Mouse (Mus musculus) fat pad, adult 2 months (tissue): Measurements from ENCODE around the gene Gipc3.

ENCODE experiments used
- DNase-seq: peaks from one replicate; pipeline ENCODE4 v3.0.0-alpha.2; 2011; ENCODE audit warnings: low read depth, low spot score; ENCODE audit errors: extremely low read depth

The Gipc3 gene

DNA sequence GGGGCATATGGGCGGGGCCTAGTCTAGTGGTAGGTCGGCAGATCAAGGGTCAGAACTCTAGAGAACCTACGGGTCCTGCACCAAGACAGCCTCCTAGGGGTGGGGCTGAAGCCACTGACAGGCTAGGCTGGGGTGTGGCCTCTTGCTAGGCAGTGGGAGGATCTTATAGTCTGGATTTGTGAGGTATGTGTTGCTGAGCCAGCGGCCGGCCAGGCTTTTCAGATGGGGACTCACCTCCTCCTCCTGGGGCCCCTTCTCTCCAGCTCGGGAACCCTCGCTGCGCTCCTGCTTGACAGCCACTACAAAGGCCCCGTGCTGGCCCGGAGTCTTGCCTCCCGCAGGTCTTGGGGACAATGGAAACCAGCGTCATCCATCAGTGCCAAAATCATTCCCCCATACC is 6.1 kb upstream of the Gipc3 start:
- DNase-seq: no peak

DNA sequence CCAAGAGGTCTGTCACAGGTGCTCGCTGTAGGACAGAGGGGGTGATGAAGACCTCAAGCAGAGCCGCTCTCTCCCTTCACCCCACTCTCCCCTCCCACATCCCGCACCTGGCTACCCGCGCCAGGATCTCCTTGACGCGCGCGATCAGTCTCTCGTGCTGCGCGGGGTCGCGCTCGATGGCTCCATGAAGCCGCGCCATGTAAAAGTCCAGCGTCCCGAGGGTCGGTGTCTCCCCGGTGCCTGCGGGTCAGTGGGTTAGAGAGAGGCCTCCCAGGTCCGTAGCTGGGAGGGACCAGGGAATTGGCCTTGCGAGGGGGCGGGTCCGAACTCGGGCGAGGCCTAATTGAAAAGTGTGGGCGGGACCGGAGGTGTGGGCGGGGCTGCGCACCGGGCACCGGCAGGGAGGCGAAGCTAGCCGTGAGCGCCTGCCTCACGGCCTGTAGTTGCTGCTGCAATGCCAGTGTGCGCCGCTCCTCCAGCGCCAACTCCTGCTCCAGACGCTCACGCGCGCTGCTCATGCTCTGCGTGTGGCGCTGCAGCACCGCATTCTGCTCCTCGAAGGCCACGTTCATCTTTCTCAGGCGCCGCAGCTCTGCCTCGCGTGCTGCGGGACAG is 3.5 kb upstream of the Gipc3 start:
- DNase-seq: no peak

DNA sequence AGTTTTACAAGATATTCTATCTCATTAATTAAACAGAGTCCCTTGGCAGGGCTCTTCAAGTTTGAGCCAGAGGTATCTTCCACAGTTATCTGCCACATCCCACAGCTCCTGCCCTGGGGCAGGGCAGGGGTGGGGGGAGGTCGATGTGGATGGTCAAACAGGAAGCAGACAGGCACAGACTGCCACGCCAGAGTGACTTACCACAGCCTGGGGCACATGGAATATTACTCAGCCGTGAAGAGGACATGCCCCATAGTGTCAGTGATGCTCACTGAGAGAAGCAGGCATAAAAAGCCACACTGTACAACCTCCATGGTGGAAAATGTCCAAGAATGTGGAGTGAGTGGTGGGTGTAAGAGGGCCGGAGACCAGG is 2.1 kb upstream of the Gipc3 start:
- no peak for DNase-seq

DNA sequence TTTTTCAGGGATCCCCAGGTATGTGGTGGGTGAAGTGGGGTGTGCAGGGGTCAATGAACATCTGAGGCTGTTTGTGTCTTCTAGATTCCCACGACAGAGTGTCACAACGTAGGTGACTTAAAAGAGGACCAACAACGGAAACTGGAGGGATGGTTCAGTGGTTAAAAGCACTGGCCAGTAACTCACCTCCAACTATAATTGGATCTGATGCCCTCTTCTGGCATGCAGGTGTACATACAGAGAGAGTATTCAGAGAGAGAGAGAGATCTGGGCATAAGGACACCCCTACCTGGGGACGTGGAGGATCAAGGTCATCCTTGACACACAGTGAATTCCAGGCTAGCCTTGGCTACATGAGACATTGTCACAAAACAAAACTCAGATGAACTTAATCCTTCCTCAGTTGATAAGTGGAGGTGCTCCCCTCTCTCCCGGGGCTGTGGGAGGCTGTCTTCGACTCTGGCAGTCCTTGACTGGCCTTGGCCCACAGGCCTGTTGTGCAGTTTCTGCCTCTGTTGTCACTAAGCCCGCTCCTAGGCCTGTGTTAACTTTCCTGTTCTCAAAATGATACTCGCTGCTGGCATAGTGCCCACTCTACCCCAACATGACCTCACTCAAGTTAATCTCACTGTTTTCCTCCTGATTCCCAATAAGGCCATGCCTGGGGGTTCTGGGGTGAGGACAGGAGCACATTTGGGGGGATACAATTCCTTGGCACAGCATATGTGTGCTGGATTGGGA is 1.5 kb upstream of the Gipc3 start:
- no peak for DNase-seq

DNA sequence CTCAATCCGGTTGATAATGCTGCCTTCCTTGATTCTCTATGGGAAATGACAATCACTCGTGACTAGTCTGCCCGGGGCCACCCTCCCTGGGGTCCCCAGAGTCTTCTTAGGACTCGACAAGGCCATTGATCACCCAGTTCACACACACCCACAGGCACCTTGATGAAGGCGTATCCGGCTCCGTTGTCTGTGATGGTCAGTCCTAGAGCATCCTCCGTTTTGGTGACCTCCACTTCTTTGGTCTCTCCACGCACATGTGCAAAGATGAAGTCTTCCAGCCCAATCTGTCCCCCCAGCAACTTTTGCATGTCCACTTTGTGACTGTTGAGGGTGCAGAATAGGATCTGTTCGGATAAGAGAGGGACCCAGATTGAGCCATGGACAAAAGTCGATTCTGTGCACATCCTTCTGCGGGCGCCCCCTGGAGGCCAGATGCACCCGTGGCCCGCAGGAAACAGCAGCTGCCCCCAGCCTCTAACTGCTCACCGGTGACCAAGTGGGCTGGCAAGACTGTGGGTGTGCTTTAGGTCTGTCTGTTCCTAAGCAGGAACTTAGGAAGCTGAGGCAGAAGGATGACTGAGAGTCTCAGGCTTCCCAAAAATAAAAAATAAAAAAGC is 1.6 kb downstream of the Gipc3 start:
- DNase-seq: no peak

DNA sequence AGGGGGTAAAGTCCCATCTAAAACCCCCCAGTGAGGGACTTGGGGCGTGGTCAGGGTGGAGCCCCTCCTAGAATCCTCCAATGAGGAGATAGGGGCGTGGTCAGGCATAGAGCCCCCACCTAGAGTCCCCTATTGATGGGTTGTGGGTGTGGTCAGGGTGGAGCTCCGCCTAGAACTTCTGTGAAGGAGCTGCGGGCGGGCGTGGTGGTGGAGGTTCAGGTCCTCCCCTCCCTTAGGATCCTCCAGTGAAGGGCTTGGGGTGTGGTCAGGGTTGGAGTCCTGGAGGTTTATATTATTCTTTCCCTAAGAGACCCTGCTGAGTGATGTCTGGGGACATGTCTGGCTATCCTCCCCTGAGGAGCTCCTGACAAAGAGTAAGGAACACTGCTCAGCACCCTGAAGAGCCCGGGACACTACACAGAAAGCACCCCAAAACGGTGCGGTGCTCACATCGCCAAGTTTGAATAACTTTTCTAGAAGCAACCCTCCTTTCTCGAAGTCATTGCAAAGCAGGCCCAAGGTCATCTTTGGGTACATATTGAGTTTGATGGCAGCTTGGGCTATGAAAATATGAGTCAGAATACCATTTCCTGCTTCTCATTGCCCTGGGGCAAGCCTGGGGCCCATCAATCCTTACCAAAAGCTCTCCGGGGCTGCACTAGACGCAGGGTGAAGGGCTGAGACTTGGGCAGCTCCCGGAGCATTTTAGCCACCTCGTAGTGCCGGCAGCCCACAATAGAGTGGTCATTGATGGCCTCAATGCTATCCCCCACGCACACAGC is 2.3 kb downstream of the Gipc3 start:
- DNase-seq: no peak

DNA sequence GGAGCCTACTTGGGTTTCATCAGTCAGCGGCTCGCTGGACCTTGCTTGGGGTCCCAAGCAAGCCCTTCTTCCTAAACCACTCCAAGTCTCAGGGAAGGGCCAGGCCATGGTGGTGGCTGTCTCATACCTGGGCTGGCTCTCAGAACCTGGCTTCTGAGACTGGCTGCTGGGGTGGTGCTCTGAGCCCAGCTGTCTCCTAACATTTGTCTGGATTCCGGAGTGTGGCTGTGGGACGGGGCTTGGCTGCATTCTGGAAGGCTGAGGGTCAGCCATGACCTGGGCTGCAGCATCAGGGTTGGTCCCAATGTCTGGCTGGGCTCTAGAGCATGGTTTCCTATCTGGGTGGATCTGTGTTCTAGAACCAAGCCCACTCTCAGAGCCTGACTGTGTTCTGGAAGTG is 6.5 kb downstream of the Gipc3 start:
- DNase-seq: no peak

DNA sequence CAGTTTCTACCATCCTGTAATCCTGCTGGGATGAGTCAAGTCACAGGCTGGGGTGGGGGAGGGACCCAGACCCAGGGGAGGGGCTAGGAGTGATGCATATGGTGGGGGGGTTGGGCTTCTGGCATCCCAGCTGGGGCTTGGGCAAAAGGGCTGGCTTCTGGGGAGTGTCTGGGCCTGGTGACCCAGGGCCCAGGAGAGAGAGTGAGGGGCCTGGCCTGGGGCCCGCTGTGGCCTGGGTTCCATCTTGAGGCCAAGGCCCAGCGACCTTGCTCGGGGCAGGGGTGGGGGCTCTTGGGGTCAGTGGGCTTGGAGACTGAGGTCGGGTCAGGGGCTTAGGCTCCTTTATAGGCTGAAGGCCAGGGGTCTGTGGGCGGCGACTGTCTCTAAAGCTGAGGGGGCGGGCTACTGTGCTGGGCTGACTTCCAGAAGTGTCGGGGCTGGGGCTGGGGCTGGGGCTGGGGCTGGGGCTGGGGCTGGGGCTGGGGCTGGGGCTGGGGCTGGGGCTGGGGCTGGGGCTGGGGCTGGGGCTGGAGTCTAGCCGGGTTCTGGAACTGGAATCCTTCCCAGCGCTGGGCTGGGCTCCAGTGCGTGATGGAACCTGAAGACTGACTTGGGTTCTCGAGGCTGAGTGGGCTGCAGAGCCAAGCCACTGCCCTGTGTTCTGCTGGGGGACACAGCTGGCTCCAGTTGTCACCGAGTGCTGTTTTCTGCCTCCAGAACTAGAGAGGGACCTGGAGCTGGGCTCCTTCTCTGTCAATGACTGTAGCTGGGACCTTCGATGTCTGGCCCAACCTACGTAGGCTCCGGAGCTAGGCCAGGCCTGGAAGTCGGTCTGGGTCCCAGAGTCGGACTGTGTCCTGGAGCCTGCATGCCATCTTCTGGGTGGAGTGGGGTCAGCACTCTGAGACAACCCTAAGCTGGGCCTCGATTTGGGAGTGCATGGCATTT is 7.4 kb downstream of the Gipc3 start:
- no peak for DNase-seq

DNA sequence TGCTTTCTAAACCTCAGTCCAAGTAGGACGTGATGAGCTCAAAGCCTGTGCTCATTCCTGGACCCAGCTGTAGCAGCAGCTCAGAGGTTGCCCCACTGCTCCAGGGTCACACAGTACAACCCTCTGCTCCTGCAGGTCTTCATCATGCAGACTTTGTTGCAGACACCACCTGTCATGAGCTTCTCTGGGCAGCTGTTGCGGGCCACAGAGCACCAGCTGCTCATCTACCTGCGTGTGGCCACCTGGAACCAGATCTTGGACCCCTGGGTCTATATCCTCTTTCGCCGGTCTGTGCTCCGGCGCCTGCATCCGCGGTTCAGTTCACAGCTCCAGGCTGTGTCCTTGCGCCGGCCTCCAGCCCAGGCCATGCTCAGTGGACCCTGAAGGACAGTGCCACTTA is 8.7 kb downstream of the Gipc3 start:
- DNase-seq: no peak

DNA sequence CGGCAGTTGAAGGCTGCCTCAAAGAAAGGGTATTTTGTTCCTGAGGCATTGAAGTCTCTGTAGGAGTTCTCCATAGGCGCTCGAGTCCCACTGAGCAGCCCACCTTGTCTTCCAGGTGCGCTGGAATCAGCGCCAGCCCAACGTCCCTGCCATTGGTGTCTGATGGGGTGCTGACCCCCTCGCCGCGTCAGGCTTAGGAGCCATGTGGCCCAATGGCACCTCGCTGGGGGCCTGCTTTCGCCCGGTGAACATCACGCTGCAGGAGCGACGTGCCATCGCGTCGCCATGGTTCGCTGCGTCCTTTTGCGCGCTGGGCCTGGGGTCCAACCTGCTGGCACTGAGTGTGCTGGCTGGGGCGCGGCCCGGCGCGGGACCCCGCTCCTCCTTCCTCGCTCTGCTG is 10.8 kb downstream of the Gipc3 start:
- no peak for DNase-seq

DNA sequence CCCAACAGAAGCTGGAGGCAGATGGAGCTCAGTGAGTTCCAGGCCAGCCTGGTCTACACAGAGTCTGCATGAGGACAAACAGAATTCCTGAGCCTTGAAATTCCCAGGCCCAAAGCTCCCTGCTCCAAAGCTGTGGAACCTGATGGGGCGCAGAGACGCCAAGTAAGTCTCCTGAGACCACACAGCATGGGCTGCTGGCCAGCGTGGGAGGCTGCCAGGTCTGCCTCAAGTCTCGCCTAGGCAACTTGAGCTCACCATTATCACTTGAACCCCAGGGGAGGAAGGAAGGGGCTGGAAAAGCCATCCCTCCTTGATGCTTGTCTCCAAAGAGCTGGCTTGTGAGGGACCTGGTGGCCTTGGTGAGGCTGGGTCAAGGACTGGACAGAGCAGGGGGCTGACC is 13.1 kb downstream of the Gipc3 start:
- DNase-seq: no peak

DNA sequence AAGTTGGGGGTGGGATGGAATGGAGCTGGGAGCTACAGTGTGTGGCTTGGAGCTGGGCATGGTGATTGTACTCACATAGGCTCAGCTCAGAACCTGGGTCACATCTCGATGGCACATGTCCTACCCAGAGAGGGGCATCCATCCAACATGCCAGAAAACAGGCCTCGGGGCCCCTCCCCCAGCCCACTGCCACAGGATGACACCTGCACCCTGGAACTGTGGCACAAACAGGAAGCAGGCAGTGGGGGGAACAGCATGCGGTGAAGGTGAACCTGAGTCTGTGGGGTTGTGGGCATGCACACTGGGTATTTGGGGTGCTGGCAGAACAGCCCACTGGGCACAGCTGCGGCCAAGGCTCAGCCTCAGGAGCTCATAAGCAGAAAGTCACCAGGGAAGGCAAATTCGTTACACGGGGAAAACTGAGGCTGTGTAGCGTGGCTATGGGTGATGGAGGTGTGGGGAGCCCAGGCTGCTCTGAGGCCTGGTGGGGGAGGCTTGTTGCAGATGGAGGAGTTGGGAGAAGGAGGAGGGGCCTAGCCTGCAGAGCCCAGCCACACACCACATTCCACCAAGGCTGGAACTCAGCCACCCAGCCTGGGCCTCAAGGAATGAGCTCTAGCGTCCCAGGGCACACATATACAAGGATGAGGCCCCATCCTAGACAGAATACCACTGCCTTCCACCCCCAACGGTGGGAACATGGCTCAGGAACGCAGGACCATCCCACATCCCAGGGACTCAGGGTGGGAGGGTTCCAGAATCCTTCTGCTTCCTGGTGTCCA is 13.7 kb downstream of the Gipc3 start:
- no peak for DNase-seq

DNA sequence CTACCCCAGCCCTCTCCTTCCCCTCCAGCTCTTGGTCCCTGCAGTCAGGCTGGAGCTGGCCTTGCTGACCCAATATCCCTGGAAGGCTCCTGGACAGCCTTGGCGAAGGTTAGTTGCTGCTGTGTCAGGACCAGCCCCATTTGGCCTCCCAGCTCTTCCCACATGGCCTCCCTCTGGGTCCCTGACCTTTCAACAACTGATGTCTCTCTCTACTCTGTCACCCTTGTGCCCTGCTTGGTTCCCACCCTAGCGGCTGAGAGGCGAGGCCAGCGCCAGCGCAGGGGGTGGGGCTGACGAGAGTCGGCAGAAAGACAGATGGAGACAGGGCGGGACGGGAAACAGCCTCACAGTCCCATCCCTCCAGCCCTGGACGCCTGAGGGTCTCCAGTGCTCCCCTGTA is 14.7 kb downstream of the Gipc3 start, which contains the start of gene Tbxa2r:
Gene Tbxa2r (plus strand): TSS at position 346 of the 400 bp plus-strand sequence.
- DNase-seq: no peak

DNA sequence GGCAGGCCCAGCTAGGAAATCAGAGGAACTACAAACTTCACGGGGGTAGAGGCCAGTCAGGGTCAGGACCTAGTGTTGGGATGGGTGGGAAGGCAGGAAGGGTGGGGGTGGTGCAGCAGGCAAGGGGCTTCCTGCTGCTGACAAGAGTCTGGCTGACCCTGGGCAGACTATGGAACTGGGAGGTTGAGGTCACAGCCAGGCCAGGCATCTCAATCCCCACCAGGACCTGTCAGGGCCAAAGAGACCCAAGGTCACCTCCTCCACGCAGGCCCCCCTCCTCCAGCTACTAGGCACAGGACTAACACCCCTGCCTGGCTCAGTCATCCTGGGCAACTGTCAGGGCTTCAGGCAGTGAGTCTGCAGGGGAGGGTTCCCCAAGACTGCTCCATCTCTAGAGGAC is 15.1 kb downstream of the Gipc3 start:
- DNase-seq: no peak

DNA sequence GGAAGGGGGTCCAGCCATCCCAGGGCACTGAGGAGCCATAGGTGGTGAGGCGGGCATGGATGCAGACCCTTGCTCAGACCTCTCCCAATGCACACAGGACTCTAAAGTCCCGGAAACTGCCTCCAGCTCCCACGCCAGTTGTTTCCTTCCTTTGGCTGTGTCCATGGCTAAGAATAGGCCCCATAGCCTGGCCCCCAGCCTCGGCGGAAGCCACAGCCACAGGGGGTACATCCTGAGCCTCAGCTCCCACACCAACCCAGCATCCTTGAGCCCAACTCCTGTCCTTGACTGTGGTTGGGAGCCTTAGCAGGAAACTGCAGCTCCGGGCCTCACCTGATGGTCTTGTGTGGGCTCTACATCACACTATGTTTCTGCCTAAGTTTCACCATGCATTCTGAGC is 16.2 kb downstream of the Gipc3 start:
- DNase-seq: no peak

DNA sequence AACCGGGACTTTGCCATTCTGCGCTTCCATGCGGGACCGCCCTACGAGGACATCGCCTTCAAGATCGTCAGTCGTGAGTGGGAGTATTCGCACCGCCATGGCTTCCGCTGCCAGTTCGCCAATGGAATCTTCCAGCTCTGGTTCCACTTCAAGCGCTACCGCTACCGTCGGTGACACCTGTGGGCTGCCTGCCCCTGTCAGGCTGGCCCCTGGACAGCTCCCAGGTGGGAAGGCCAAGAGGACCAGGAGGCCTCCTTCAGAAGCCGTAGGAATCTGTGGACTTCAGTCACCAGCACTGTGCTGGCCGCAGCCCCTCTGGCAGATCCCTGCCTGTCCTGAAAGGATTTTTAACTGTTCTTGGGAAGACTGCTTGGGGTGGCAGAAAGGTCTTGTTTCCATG is 17.3 kb downstream of the Gipc3 start:
- DNase-seq: no peak

DNA sequence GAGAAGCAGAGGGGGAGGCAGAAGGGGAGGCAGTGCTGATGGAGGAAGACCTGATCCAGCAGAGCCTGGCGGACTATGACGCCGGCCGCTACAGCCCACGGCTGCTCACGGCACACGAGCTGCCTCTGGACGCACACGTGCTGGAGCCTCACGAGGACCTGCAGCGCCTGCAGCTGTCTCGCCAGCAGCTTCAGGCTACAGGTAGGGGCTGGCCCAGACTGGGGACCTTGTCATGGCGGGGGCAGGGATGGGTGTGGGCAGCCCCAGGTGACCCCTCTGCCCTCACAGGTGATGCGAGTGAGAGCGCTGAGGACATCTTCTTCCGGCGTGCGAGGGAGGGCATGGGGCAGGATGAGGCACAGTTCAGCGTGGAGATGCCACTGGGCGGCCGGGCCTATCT is 17.9 kb downstream of the Gipc3 start:
- DNase-seq: no peak

DNA sequence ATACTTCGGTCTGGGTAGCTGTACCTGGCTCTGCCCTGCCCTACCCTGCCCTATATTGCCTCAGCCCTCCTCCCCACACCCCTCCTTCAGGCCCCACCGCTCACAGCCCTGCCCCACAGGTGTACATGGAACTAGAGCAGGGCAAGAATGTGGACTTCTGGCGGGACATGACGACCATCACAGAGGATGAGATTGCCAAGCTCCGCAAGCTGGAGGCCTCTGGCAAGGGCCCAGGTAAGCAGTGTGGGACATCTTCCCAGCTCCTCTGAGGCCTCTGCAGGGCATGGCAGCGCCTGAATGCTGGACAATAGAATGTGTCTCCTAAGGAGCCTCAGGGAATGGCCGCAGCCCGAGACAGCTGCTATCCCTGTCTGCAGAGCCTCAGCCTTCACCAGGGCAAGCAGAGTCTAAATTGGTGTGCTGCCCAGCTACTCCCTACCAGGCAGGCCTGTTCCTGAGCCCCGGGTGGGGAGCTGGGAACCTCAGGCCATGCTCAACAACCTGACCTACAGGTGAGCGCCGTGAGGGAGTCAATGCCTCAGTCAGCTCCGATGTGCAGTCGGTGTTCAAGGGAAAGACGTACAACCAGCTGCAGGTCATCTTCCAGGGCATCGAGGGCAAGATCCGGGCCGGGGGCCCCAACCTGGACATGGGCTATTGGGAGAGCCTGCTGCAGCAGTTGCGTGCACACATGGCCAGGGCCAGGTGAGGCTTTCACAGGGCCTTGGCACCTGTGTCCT is 19.1 kb downstream of the Gipc3 start:
- DNase-seq: no peak

DNA sequence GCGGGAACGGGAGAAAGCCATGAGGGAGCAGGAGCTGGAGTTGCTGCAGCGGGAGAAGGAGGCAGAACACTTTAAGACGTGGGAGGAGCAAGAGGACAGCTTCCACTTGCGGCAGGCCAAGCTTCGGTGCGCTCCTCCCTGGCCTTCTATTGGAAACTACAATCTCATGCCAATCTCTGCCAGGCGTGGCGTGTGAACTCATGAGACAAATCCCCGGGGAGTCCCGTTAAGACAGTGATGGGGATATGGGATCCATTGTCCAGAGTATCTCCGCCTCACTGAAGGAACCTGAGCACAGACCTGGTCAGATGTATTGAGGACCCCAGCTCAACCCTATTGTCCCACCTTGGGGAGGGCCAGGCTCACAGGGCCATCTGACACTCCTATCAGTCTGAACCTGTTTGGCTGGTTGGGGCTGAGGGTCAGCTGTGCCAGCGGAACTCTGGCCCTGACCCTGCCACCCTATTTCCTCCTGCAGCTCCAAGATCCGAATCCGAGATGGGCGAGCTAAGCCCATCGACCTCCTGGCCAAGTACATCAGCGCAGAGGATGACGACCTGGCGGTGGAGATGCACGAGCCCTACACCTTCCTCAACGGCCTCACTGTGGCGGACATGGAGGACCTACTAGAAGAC is 19.8 kb downstream of the Gipc3 start:
- no peak for DNase-seq
